Mouse (Mus musculus): ENCODE measurements around the gene Agbl4.
"Not testable (repeated sequence)": the region's sequence is repeated elsewhere in the genome, so short reads cannot be mapped to it uniquely, and the experiment has no call there.

Agbl4 gene

GRCm38 (mm10) chr4:110916565-110916964 lies 519.1 kb downstream of the Agbl4 start:
- DNase-seq (ENCODE audit: low spot score in 2 of 2), result peak; percentile 83 to 91

GRCm38 (mm10) chr4:110921013-110921412 lies 523.6 kb downstream of the Agbl4 start:
- no peak for DNase-seq (ENCODE audit: low spot score in 2 of 2)

GRCm38 (mm10) chr4:111001641-111002040 lies 604.2 kb downstream of the Agbl4 start:
- DNase-seq (ENCODE audit: low spot score in 2 of 2), result peak; percentile 26 to 49

GRCm38 (mm10) chr4:111004719-111005479 lies 607.4 kb downstream of the Agbl4 start:
- DNase-seq (ENCODE audit: low spot score in 2 of 2), result no peak

GRCm38 (mm10) chr4:111019376-111019775 lies 621.9 kb downstream of the Agbl4 start:
- peak; percentile 29 to 71 for DNase-seq (ENCODE audit: low spot score in 2 of 2)

GRCm38 (mm10) chr4:111067330-111067729 lies 669.9 kb downstream of the Agbl4 start:
- no peak for DNase-seq (ENCODE audit: low spot score in 2 of 2)

GRCm38 (mm10) chr4:111073738-111074497 lies 676.5 kb downstream of the Agbl4 start:
- DNase-seq (ENCODE audit: low spot score in 2 of 2), result no peak

GRCm38 (mm10) chr4:111074701-111075154 lies 677.3 kb downstream of the Agbl4 start:
- no peak for DNase-seq (ENCODE audit: low spot score in 2 of 2)

- no peak for DNase-seq (ENCODE audit: low spot score in 2 of 2)
Measured at GRCm38 (mm10) chr4:111077810-111078209, 680.3 kb downstream of the Agbl4 start.

GRCm38 (mm10) chr4:111085330-111085729 lies 687.9 kb downstream of the Agbl4 start:
- no peak for DNase-seq (ENCODE audit: low spot score in 2 of 2)

GRCm38 (mm10) chr4:111136217-111137147 lies 739.0 kb downstream of the Agbl4 start:
- DNase-seq (ENCODE audit: low spot score in 2 of 2), result no peak

GRCm38 (mm10) chr4:111147748-111148147 lies 750.3 kb downstream of the Agbl4 start:
- DNase-seq (ENCODE audit: low spot score in 2 of 2), result no peak

GRCm38 (mm10) chr4:111155859-111156258 lies 758.4 kb downstream of the Agbl4 start:
- DNase-seq (ENCODE audit: low spot score in 2 of 2), result no peak

GRCm38 (mm10) chr4:111181478-111181877 lies 784.0 kb downstream of the Agbl4 start:
- DNase-seq (ENCODE audit: low spot score in 2 of 2), result peak; percentile 2 to 14

GRCm38 (mm10) chr4:111200100-111200499 lies 802.6 kb downstream of the Agbl4 start:
- no peak for DNase-seq (ENCODE audit: low spot score in 2 of 2)

- peak; percentile 14 to 23 for DNase-seq (ENCODE audit: low spot score in 2 of 2)
Measured at GRCm38 (mm10) chr4:111215191-111215762, 817.8 kb downstream of the Agbl4 start.

- DNase-seq (ENCODE audit: low spot score in 2 of 2), result not testable (repeated sequence)
Measured at GRCm38 (mm10) chr4:111219030-111219429, 821.6 kb downstream of the Agbl4 start.

- not testable (repeated sequence) for DNase-seq (ENCODE audit: low spot score in 2 of 2)
Measured at GRCm38 (mm10) chr4:111219543-111219942, 822.1 kb downstream of the Agbl4 start.

GRCm38 (mm10) chr4:111233849-111234248 lies 836.4 kb downstream of the Agbl4 start:
- DNase-seq (ENCODE audit: low spot score in 2 of 2), result no peak

- DNase-seq (ENCODE audit: low spot score in 2 of 2), result no peak
Measured at GRCm38 (mm10) chr4:111251917-111252316, 854.5 kb downstream of the Agbl4 start.

- no peak for DNase-seq (ENCODE audit: low spot score in 2 of 2)
Measured at GRCm38 (mm10) chr4:111255499-111255898, 858.0 kb downstream of the Agbl4 start.
